Mouse (Mus musculus) natural killer cell, adult 2 months (primary cell): ENCODE measurements around the gene Clta.

ENCODE experiments used
- DNase-seq, 2 experiments: peaks; one replicate each; pipeline ENCODE4 v3.0.0; 2022; ENCODE audit warnings: low spot score in 2 of 2

The Clta gene

GRCm38 (mm10) chr4:43980236-43980635 is 24.0 kb upstream of the Clta start:
- DNase-seq = no peak

GRCm38 (mm10) chr4:43980846-43981245 is 23.4 kb upstream of the Clta start:
- no peak for DNase-seq

- DNase-seq = no peak
Measured at GRCm38 (mm10) chr4:43981251-43981650, 23.0 kb upstream of the Clta start.

- DNase-seq = peak; percentile 88 to 93
Measured at GRCm38 (mm10) chr4:43982053-43982732, 22.1 kb upstream of the Clta start.

GRCm38 (mm10) chr4:43983181-43983580 is 21.1 kb upstream of the Clta start, which contains the start of gene Ccin:
Gene Ccin, plus strand, starts transcription at chr4:43983483.
- DNase-seq = no peak

DNA sequence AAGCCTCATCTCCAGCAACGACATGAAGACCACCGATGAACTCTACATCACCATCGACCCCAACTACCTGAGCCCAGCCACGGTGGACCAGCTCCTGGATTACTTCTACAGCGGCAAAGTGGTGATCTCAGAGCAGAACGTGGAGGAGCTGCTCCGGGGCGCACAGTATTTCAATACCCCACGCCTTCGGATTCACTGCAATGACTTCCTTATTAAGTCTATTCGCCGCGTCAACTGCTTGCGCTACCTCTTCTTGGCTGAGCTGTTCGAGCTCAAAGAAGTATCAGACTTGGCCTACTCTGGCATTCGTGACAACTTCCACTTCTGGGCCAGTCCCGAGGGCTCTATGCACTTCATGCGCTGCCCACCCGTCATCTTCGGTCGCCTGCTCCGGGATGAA is 20.5 kb upstream of the Clta start:
- no peak for DNase-seq

DNA sequence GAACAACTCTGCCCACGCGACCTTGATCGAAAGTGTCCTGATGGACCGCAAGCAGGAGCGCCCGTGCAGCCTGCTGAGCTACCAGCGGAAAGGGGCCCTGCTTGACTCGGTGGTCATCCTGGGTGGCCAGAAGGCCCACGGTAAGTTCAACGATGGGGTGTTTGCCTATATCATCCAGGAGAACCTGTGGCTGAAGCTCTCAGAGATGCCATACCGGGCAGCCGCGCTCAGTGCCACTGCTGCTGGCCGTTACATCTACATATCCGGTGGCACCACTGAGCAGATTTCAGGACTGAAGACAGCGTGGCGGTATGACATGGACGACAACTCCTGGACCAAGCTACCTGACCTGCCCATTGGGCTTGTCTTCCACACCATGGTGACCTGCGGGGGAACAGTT is 19.9 kb upstream of the Clta start:
- DNase-seq = no peak

DNA sequence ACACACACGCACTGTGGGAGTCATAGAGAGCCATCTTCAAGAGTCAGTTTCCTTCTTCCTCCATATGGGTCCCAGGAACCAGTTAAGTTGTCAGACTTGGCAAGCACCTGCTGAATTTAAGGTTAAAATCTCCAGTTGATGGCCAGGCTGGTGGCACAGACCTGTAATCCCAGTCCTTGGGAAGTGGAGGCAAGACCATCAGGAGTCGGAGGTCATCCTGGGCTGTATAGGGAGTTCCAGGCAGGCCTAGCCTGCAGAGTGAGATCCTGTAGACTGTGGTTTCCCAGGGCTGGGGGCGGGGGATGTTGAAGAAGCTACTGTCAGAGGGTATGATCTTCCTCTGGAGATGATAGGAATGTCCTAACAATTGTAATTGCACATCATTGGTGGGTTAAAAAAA is 15.3 kb upstream of the Clta start:
- DNase-seq = no peak

DNA sequence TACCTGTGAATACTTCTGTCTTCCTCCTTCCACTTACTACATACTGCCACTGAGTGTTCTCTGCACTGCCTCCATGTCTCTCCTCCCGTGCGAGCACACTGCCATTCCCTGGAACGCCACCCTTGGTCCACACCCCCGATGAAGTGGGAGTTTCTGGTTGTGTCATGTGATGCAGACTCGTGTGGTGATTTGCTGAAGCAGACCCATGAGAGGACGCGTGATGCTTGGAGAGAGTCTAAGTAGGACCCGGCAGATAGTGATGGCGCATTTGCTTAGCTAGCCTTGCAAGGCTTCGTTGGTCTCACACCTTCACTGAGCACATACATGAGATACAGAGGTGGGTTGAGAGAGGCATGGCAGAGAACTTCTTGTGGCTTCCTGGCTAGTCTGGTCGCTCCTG is 11.2 kb upstream of the Clta start:
- no peak for DNase-seq

GRCm38 (mm10) chr4:43994342-43994741 is 9.9 kb upstream of the Clta start:
- no peak for DNase-seq

GRCm38 (mm10) chr4:44003622-44004021 is 630 bp upstream of the Clta start:
- no peak for DNase-seq

DNA sequence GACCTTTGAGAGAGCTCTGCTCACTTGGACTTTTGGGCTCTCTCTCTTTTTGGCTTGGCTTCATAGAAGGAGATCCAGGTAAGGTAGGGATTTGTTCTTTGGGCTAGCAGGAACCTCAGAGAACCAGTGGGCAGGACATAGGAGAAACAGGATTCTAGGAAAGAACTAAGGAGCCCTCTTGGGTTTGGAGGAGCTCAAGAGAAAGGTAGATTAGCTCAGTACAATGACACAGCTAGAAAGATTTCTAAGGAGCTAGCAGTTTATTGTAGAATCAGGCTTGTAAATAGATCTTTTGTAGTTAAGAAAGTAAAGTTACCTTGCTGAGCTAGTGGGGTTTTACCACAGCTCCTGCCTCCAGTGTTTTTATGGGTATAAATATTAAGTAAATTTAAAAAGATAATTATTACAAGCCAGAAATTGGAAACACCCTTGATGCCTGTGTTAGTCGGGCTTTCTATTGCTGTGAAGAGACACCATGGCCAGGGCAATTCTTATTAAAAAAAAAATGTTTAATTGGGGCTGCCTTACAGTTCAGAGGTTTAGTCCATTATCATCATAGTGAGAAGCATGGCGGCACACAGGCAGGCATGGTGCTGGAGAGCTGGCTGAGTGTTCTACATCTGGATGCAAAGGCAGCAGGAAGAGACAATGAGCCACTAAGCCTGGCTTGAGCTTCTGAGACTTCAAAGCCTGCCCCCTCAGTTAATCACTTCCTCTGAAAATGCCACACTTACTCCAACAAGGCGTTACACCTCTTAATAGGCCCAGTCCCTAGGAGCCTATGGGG is 564 bp downstream of the Clta start:
- DNase-seq = no peak

DNA sequence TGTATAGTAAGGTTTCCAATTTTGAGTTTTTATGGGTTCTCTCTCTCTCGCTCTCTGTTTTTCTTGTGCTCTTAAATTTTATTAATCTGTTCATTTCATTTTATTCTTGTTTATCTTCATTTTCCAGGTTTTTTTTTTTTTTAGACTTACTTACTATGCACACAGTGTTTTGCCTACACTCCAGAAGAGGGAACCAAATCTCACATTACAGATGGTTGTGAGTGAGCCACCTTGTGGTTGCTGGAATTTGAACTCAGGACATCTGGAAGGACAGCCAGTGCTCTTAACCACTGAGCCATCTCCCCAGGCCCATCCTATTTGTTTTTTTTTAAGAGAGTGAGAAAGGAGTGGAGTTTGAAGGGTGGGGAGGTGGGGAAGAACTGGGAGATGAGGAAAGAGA is 5.9 kb downstream of the Clta start:
- no peak for DNase-seq

- DNase-seq = no peak
Measured at GRCm38 (mm10) chr4:44010893-44011292, 6.6 kb downstream of the Clta start.

GRCm38 (mm10) chr4:44011799-44012198 is 7.5 kb downstream of the Clta start:
- DNase-seq = no peak

- DNase-seq = peak; percentile 85 to 87
Measured at GRCm38 (mm10) chr4:44012376-44013367, 8.4 kb downstream of the Clta start.

DNA sequence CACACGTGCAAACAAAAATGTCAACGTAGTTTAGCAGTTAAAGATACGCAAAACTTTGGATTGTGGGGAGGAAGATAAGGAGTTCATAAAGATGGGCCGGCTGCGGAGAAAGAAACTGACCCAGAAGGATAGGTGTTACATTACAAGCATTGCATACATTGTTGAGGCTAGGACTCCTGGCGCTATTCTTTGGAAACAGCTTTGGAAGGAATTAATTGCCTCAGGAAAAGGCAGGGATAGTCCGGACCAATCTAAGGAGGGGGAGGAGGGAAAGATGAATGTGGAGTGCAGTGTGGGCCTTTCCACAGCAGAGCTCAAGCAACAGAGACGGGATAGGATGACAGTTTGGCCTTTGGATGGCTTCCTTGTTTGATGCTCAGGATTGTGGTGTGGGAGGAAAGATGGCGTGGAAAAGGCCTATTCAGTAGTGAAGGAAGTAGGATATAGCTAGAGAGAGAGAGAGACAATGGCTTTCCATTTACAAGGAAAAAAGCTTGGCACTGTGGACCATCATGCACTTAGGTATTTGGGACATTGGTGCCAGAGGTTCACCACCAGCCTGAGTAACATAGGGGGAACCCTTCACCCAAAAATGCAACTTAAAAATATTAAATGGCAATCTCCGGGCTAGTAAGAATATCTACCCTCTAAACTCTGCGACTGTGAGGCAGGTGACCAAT is 9.3 kb downstream of the Clta start:
- DNase-seq = no peak

DNA sequence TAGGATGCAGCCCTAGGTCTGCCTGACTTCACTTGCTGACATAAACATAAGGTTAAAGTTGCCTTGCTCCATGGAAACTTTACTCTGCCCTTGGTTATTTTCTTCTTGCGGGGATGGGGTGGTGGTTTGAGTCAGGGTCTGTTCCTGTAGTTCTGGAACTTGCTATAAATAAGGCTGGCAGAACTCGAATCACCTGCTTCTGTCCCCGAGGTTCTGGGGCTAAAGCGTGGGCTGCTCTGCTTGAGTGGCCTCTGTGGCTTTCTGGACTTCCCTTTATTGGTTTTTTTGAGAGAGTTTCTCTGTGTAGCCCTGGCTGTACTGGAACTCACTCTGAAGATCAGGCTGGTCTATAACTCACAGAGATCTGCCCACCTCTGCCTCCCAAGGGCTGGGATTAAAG is 11.8 kb downstream of the Clta start:
- DNase-seq = peak in 1 of 2 experiments; percentile 16

DNA sequence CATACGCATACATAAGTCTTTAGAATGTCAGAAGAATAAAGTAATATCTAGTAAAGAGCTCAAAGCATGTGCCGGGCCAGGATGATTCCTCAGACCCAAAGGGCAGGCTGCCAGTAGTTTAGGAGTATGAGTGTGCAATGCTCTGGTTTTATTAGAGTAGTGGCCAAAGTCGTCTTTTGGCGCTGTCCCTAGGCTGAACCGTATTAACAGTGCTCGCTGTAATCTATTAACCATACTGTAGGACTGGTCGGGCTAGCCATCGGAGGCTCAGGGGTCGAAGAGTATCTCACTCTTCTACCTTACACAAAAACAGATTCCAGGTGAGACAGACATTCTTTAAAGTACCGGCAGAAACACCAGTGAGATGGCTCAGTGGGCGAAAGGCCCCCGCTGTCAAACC is 12.5 kb downstream of the Clta start:
- DNase-seq = no peak

DNA sequence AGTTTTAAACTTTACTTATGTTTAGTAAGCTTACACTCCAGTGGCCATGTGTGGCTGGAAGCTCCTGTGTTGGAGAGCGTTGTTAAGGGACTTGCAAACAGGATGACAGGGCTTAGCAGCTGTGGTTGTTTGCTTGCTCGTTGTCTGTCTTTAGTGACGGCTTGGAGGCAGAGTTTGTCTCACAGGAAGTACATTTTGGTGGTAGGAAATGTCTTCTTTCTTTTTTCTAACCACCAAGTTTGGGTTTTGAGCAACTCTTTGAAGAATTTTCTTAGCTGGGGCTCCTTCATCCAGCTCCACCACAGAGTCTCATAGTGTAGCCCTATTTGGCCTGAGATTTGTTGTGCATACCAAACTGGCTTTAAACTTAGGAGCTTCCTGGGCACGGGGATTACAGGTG is 18.1 kb downstream of the Clta start:
- peak; percentile 58 to 65 for DNase-seq

GRCm38 (mm10) chr4:44022766-44023165 is 18.5 kb downstream of the Clta start:
- no peak for DNase-seq

GRCm38 (mm10) chr4:44023681-44024080 is 19.4 kb downstream of the Clta start:
- DNase-seq = no peak
